Mouse (Mus musculus): ENCODE measurements at regions not wholly inside any gene's neighbourhood (a gene's known extent, or its start where the extent isn't known, plus 50 kb on each side); places are given as distances from the start of the nearest gene placed in this dataset.

DNA sequence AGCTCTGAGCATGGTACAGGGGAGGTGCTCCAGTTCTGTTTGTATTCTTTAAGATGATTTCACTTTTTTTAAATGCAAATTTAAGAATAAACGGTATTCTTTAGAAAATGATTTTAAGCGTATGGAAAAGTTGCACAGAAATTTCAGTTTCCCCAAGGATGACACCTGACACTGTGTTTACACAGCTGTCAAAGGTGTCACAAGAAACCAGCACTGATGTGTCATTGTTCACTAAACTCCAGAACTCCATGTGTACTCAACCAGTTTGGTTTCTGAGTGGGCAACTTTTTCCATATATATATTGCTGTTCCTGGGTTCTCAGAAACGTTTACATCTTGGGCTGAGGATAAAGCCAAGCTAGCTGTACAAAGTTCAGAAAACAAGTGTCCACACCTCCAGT lies 265.0 kb upstream of the Ank start:
- Histone ChIP-seq H3K27ac (replicated peaks; ENCODE audit: low read depth, low read length) (no peak overlapping the region), H3K4me1 (ENCODE audit: control insufficient read depth, insufficient read depth, low read length) (no peaks in the 10 kb centered on the region), H3K36me3 (ENCODE audit: control insufficient read depth, insufficient read depth, low read length) (no peaks in the 10 kb centered on the region), H3K27me3 (ENCODE audit: control insufficient read depth, insufficient read depth, low read length) (no peaks in the 10 kb centered on the region), H3K9ac (ENCODE audit: low read depth, low read length, severe bottlenecking) (no peak overlapping the region), H3K4me3 (replicated peaks; ENCODE audit: low read length) (no peak overlapping the region), H3K4me2 (replicated peaks; ENCODE audit: low read depth, low read length, severe bottlenecking) (no peak overlapping the region), H3K9me3 (ENCODE audit: control insufficient read depth, low read length) (no peaks in the 10 kb centered on the region)
- 78% methylated on average over 3 of the region's 3 CpGs for WGBS
- TF ChIP-seq POLR2A (IDR thresholded peaks at IDR 0.05; ENCODE audit: borderline replicate concordance, extremely low read depth, insufficient read depth, insufficient read length) = no peak
- no peak for ATAC-seq (ENCODE audit: low FRiP score, low read depth)
- DNase-seq (ENCODE audit: low spot score) = no peak

DNA sequence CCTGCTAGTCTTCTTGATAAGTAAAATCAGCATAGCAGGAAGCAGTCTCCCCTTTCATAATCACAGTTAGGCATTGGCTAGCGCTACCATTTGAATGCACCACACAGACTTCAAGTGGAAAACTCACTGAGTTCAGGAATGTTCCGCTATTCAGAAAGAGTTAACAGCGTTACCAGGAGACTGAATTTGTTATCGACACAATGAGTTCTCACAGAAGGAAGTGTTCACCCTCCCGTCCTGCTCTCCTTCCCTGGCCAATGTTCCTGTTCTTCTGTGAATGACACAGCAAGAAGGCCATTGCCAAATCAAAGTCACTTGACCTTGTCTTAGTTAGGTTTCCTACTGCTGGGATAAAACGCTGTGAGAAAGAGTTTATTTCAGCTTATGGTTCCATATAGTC lies 261.6 kb upstream of the Ank start:
- Histone ChIP-seq H3K27me3 (ENCODE audit: control insufficient read depth, insufficient read depth, low read length) (no peaks in the 10 kb centered on the region), H3K9me3 (ENCODE audit: control insufficient read depth, low read length) (no peaks in the 10 kb centered on the region), H3K4me3 (replicated peaks; ENCODE audit: low read length) (no peak overlapping the region), H3K4me1 (ENCODE audit: control insufficient read depth, insufficient read depth, low read length) (no peaks in the 10 kb centered on the region), H3K9ac (ENCODE audit: low read depth, low read length, severe bottlenecking) (no peak overlapping the region), H3K27ac (replicated peaks; ENCODE audit: low read depth, low read length) (no peak overlapping the region), H3K4me2 (replicated peaks; ENCODE audit: low read depth, low read length, severe bottlenecking) (no peak overlapping the region), H3K36me3 (ENCODE audit: control insufficient read depth, insufficient read depth, low read length) (no peaks in the 10 kb centered on the region)
- WGBS = 85% methylated on average over 6 of the region's 6 CpGs
- TF ChIP-seq POLR2A (IDR thresholded peaks at IDR 0.05; ENCODE audit: borderline replicate concordance, extremely low read depth, insufficient read depth, insufficient read length) = no peak
- DNase-seq (ENCODE audit: low spot score) (no peak), ATAC-seq (ENCODE audit: low FRiP score, low read depth) (no peak)

DNA sequence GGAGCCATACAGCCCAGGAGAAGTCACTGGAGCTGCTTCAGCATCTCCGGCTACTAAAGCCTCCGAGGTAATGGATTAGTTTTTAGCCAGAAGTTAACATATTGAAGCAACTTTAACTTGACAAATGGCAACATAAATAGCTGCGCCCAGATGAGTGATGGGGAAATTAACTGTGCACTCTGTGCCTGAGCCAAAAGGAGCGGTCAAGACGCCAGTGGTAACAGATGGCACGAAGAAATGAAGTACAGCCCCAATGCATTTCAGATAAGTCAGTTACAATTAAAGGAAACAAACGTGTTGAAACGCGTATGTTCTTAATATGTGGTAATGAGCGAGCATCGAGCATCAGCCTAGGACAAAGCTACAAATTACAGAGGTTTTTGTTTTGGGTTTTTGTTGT lies 259.0 kb upstream of the Ank start:
- Histone ChIP-seq H3K27me3 (ENCODE audit: control insufficient read depth, insufficient read depth, low read length) (no peaks in the 10 kb centered on the region), H3K4me1 (ENCODE audit: control insufficient read depth, insufficient read depth, low read length) (no peaks in the 10 kb centered on the region), H3K9me3 (ENCODE audit: control insufficient read depth, low read length) (no peaks in the 10 kb centered on the region), H3K36me3 (ENCODE audit: control insufficient read depth, insufficient read depth, low read length) (no peaks in the 10 kb centered on the region), H3K27ac (replicated peaks; ENCODE audit: low read depth, low read length) (no peak overlapping the region), H3K4me2 (replicated peaks; ENCODE audit: low read depth, low read length, severe bottlenecking) (no peak overlapping the region), H3K4me3 (replicated peaks; ENCODE audit: low read length) (no peak overlapping the region), H3K9ac (ENCODE audit: low read depth, low read length, severe bottlenecking) (no peak overlapping the region)
- ATAC-seq (ENCODE audit: low FRiP score, low read depth) (no peak), DNase-seq (ENCODE audit: low spot score) (no peak)
- WGBS = 49% methylated on average over 11 of the region's 11 CpGs
- no peak for TF ChIP-seq POLR2A (IDR thresholded peaks at IDR 0.05; ENCODE audit: borderline replicate concordance, extremely low read depth, insufficient read depth, insufficient read length)

DNA sequence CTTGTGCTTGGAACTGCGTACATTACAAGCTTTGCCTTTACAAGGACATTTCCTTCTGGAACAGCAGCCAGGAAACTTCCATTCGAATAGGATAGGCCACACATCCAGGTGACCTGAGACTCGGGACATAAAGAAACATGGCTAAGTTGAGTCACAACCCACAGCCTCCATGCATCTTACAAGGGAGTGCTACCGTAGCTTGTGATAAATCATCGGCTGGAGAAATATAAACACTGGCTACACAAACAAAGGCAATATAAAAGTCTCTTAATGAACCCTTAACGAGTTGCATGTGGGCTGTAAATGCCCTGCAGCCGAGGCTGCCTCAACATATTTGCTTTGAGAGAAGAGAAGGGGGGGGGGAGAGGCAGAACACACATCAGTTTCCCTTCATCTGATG lies 250.1 kb upstream of the Ank start:
- Histone ChIP-seq H3K27me3 (ENCODE audit: control insufficient read depth, insufficient read depth, low read length) (no peaks in the 10 kb centered on the region), H3K27ac (replicated peaks; ENCODE audit: low read depth, low read length) (no peak overlapping the region), H3K36me3 (ENCODE audit: control insufficient read depth, insufficient read depth, low read length) (no peaks in the 10 kb centered on the region), H3K4me1 (ENCODE audit: control insufficient read depth, insufficient read depth, low read length) (peaks cover 4% of the 10 kb centered on the region; the same call in 1 of the 2 replicates), H3K9ac (ENCODE audit: low read depth, low read length, severe bottlenecking) (no peak overlapping the region), H3K9me3 (ENCODE audit: control insufficient read depth, low read length) (no peaks in the 10 kb centered on the region), H3K4me3 (replicated peaks; ENCODE audit: low read length) (no peak overlapping the region), H3K4me2 (replicated peaks; ENCODE audit: low read depth, low read length, severe bottlenecking) (no peak overlapping the region)
- no peak for ATAC-seq (ENCODE audit: low FRiP score, low read depth)
- 14% methylated on average over 7 of the region's 7 CpGs for WGBS
- DNase-seq (ENCODE audit: low spot score) = no peak
- no peak for TF ChIP-seq POLR2A (IDR thresholded peaks at IDR 0.05; ENCODE audit: borderline replicate concordance, extremely low read depth, insufficient read depth, insufficient read length)

DNA sequence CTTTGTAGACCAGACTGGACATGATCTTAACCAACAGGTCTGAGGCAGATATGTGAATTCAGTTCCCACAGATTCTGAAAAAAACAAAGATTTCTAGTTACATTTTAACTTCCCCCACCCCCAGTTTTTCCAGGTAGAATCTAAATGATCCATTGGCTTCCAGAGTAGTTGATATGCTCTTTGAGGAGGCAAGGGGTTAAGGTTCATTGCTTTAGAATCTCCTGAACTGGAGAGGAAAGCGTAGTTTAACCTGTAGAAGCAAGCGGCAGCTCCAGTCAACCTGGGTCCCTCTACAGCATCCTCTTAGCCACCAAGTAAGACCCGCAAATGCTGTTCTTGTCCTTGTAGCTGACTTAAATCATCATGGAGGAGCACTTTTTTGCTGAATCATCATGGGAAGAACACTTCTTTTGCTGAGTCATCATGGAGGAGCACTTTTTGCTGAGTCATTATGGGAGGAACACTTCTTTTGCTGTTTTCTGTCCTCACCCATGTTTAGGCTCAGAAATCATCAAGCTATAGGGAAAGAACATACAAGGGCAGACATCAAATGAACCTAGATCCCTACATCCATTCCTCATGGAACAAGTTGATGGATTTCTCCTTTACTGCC lies 247.2 kb upstream of the Ank start:
- H3K9me3 ChIP-seq (ENCODE audit: control insufficient read depth, low read length) = no peaks in the 10 kb centered on the region
- H3K9ac ChIP-seq (ENCODE audit: low read depth, low read length, severe bottlenecking) = no peak overlapping the region
- DNase-seq (ENCODE audit: low spot score) (no peak), ATAC-seq (ENCODE audit: low FRiP score, low read depth) (no peak)
- H3K27ac ChIP-seq (replicated peaks; ENCODE audit: low read depth, low read length) = no peak overlapping the region
- no peaks in the 10 kb centered on the region for H3K27me3 ChIP-seq (ENCODE audit: control insufficient read depth, insufficient read depth, low read length)
- peaks cover 4% of the 10 kb centered on the region; the same call in 1 of the 2 replicates for H3K4me1 ChIP-seq (ENCODE audit: control insufficient read depth, insufficient read depth, low read length)
- H3K36me3 ChIP-seq (ENCODE audit: control insufficient read depth, insufficient read depth, low read length) = no peaks in the 10 kb centered on the region
- no peak for TF ChIP-seq POLR2A (IDR thresholded peaks at IDR 0.05; ENCODE audit: borderline replicate concordance, extremely low read depth, insufficient read depth, insufficient read length)
- 92% methylated on average over 3 of the region's 3 CpGs for WGBS
- H3K4me3 ChIP-seq (replicated peaks; ENCODE audit: low read length) = no peak overlapping the region
- no peak overlapping the region for H3K4me2 ChIP-seq (replicated peaks; ENCODE audit: low read depth, low read length, severe bottlenecking)

All from limb, embryonic 14.5 days (tissue).